In genomic region chr19:46502471-46503166, GRCm38 (mm10) we compare ENCODE assay signal across 8 mouse cellular contexts. TPM values are rescaled to one million over a fixed set of nuclear protein-coding genes. Genes with fewer than 3 reads are reported as not detected.
DNase-seq lines count a peak whose midpoint lies in the region; ATAC-seq and TF ChIP-seq lines count a peak whose summit lies in the region.

No protein-coding gene starts in this region.

- peak overlapping the region; percentile 100 for H3K27ac ChIP-seq in forebrain, embryonic 11.5 days (ENCODE audit: low read depth, low read length)
- peak overlapping the region; percentile 100 for H3K27ac ChIP-seq in lung, embryonic 14.5 days (ENCODE audit: low read depth)
- H3K27ac ChIP-seq in olfactory bulb, adult 2 months (ENCODE audit: insufficient read depth, low read depth, low read length): peak overlapping the region; percentile 98
- peak overlapping the region; percentile 96 for H3K27ac ChIP-seq in thymus, adult 2 months (ENCODE audit: control insufficient read depth, insufficient read depth, low read length)

- no peak for ATAC-seq in forebrain, embryonic 11.5 days (replicated peaks; ENCODE audit: low FRiP score)
- ATAC-seq in lung, embryonic 14.5 days (ENCODE audit: insufficient read depth): peak; percentile 6; the same call in 1 of the 2 replicates

- peak; percentile 80 for DNase-seq in CD8-positive naive resting alpha-beta T cell, adult 2 months (ENCODE audit: low read depth in 2 of 2, low spot score in 2 of 2)
- DNase-seq in brain, adult 2 months (ENCODE audit: low read depth, low spot score): peak; percentile 92
- DNase-seq in forebrain, embryonic 11.5 days (ENCODE audit: low spot score): peak; percentile 85
- DNase-seq in heart, postnatal 36 days: peak; percentile 76 to 84
- DNase-seq in layer of hippocampus, adult 8-10 months (ENCODE audit: low spot score in 2 of 2): peak; percentile 72 to 75
- DNase-seq in lung, embryonic 14.5 days: peak; percentile 84
- DNase-seq in thymus, adult 2 months: peak; percentile 92

- peak; percentile 69 for TF ChIP-seq CTCF in lung, embryonic 14.5 days (IDR thresholded peaks at IDR 0.05; ENCODE audit: low read depth)
- TF ChIP-seq CTCF in olfactory bulb, adult 2 months (IDR thresholded peaks at IDR 0.05; ENCODE audit: insufficient read depth, low read depth, low read length): no peak
- peak; percentile 90 for TF ChIP-seq CTCF in thymus, adult 2 months (IDR thresholded peaks at IDR 0.05; ENCODE audit: borderline replicate concordance, control insufficient read depth, extremely low read depth, insufficient read depth, low read length, poor library complexity)

- TF ChIP-seq POLR2A in olfactory bulb, adult 2 months (IDR thresholded peaks at IDR 0.05; ENCODE audit: insufficient read depth, low read depth, low read length): no peak
- peak; percentile 77 for TF ChIP-seq POLR2A in thymus, adult 2 months (IDR thresholded peaks at IDR 0.05; ENCODE audit: control insufficient read depth, extremely low read depth, insufficient read depth, low read length, poor library complexity)

- H3K27me3 ChIP-seq in forebrain, embryonic 11.5 days (ENCODE audit: control insufficient read depth, insufficient read depth, low read length): no peaks in the 10 kb centered on the region
- H3K27me3 ChIP-seq in lung, embryonic 14.5 days (ENCODE audit: insufficient read depth, low read length): no peaks in the 10 kb centered on the region
- no peaks in the 10 kb centered on the region for H3K27me3 ChIP-seq in thymus, adult 2 months (ENCODE audit: control insufficient read depth, insufficient read depth, low read length)

- H3K4me1 ChIP-seq in forebrain, embryonic 11.5 days (replicated peaks; ENCODE audit: control insufficient read depth, insufficient read depth, low read length): peaks cover 26% of the 10 kb centered on the region
- peaks cover 15% of the 10 kb centered on the region for H3K4me1 ChIP-seq in lung, embryonic 14.5 days (ENCODE audit: insufficient read depth)
- peaks cover 29% of the 10 kb centered on the region for H3K4me1 ChIP-seq in olfactory bulb, adult 2 months (ENCODE audit: control insufficient read depth, insufficient read depth, low read length)
- H3K4me1 ChIP-seq in thymus, adult 2 months (replicated peaks; ENCODE audit: control insufficient read depth, insufficient read depth, low read length): peaks cover 35% of the 10 kb centered on the region

- peak overlapping the region; percentile 91 for H3K4me3 ChIP-seq in forebrain, embryonic 11.5 days (ENCODE audit: low read depth, low read length)
- peak overlapping the region; percentile 96 for H3K4me3 ChIP-seq in lung, embryonic 14.5 days (ENCODE audit: low read depth, low read length)
- H3K4me3 ChIP-seq in olfactory bulb, adult 2 months (ENCODE audit: insufficient read depth, low read depth, low read length): peak overlapping the region; percentile 90
- H3K4me3 ChIP-seq in thymus, adult 2 months (ENCODE audit: control insufficient read depth, insufficient read depth, low read length): peak overlapping the region; percentile 58

- WGBS in forebrain, embryonic 11.5 days: under 1% methylated on average over 53 of the region's 53 CpGs
- under 1% methylated on average over 53 of the region's 53 CpGs for WGBS in lung, embryonic 14.5 days
- WGBS in olfactory bulb, adult 2 months: under 1% methylated on average over 53 of the region's 53 CpGs
- WGBS in thymus, adult 2 months: under 1% methylated on average over 53 of the region's 53 CpGs

- H3K9me3 ChIP-seq in forebrain, embryonic 11.5 days (ENCODE audit: control insufficient read depth, low read length): no peaks in the 10 kb centered on the region
- H3K9me3 ChIP-seq in lung, embryonic 14.5 days (ENCODE audit: low read depth, low read length): no peaks in the 10 kb centered on the region

- intact Hi-C loops in heart, postnatal 36 days (cut with DNase I): loop anchor here (1.0 to 2.0 kb wide), 2 partner anchors 26 to 106 kb away; partner anchors contain the start of gene Sufu

- H3K4me2 ChIP-seq in forebrain, embryonic 11.5 days (ENCODE audit: low read depth, low read length, severe bottlenecking): peak overlapping the region; percentile 97
- peak overlapping the region; percentile 94 for H3K4me2 ChIP-seq in lung, embryonic 14.5 days

- H3K9ac ChIP-seq in forebrain, embryonic 11.5 days (ENCODE audit: low read length): peak overlapping the region; percentile 97
- peak overlapping the region; percentile 93 for H3K9ac ChIP-seq in lung, embryonic 14.5 days

- no peaks in the 10 kb centered on the region for H3K36me3 ChIP-seq in forebrain, embryonic 11.5 days (ENCODE audit: control insufficient read depth, insufficient read depth, low read length)
- peaks cover 37% of the 10 kb centered on the region for H3K36me3 ChIP-seq in lung, embryonic 14.5 days (ENCODE audit: insufficient read depth)
- H3K36me3 ChIP-seq in thymus, adult 2 months (ENCODE audit: control insufficient read depth, insufficient read depth, low read length): no peaks in the 10 kb centered on the region

RNA-seq across cellular contexts. Expression of gene Trim8, which starts 1.1 kb away (rescaled TPM):
- polyA plus RNA-seq in forebrain, embryonic 11.5 days (2014; fragmentation: Nextera tagmentation; extraction: Ambion mirVana): 30.7 and 39.5 TPM in 2 replicates
- 10 to 100 TPM; 38.7 to 40.0 TPM for total RNA-seq in heart, postnatal 36 days (2021)
- total RNA-seq in layer of hippocampus, adult 8-10 months (2022): 10 to 100 TPM; 91.0 to 98.4 (median 93.7) TPM
- polyA plus RNA-seq in lung, embryonic 14.5 days (2014; fragmentation: Nextera tagmentation; extraction: Ambion mirVana): 28.3 and 31.0 TPM in 2 replicates
- not detected in 2 replicates for polyA plus RNA-seq in olfactory bulb, adult 2 months (2012; ENCODE audit: insufficient read depth, insufficient read length, low replicate concordance, missing spikeins)
- 57.9 and 78.2 TPM in 2 replicates for polyA plus RNA-seq in thymus, adult 2 months (2012; rRNA removed)
